Mouse (Mus musculus) granulocyte monocyte progenitor cell, adult 5-6 weeks (primary cell): Measurements from ENCODE around the gene Gstp1. TPM values are rescaled to one million over a fixed set of nuclear protein-coding genes. Genes with fewer than 3 reads are reported as not detected.
"Not testable (repeated sequence)": the region's sequence is repeated elsewhere in the genome, so short reads cannot be mapped to it uniquely, and the experiment has no call there.

Experiments
- ATAC-seq: replicated peaks from 2 replicates; pipeline ENCODE4 v1.8.0; 2016; ENCODE audit warnings: mild to moderate bottlenecking, moderate TSS enrichment, inconsistent platforms; ENCODE audit not compliant: poor library complexity, severe bottlenecking
- total RNA-seq, 2 experiments: library from RNA; stranded (forward) in 1 of 2; stranded (reverse) in 1 of 2; fragments of 200-712, 200-1000 nt in 1 of 2; fragments of >200 nt in 1 of 2; fragmentation: Nextera tagmentation in 1 of 2; gene quantifications; 2 replicates each; pipeline ENCODE4 v1.2.3; 2014 to 2017

Gene Gstp1
- total RNA-seq, 2 experiments from 2014 or later, result 120 to 235 TPM

- ATAC-seq, result no peak
Observed at GRCm38 (mm10) chr19:4042124-4042523, 4.3 kb upstream of the Gstp1 start.

- not testable (repeated sequence) for ATAC-seq
Observed at GRCm38 (mm10) chr19:4041500-4041899, 3.7 kb upstream of the Gstp1 start.

GRCm38 (mm10) chr19:4040941-4041340 is 3.2 kb upstream of the Gstp1 start:
- ATAC-seq, result not testable (repeated sequence)

- ATAC-seq, result not testable (repeated sequence)
Observed at GRCm38 (mm10) chr19:4037154-4037787, 514 bp downstream of the Gstp1 start.

- no peak for ATAC-seq
Observed at GRCm38 (mm10) chr19:4036327-4037045, 1.3 kb downstream of the Gstp1 start.

- ATAC-seq, result no peak
Observed at GRCm38 (mm10) chr19:4033742-4034141, 4.0 kb downstream of the Gstp1 start.

GRCm38 (mm10) chr19:4033298-4033697 is 4.5 kb downstream of the Gstp1 start:
- ATAC-seq, result no peak

- no peak for ATAC-seq
Observed at GRCm38 (mm10) chr19:4032668-4033067, 5.1 kb downstream of the Gstp1 start.

GRCm38 (mm10) chr19:4027576-4027975 is 10.2 kb downstream of the Gstp1 start:
- ATAC-seq, result no peak

- no peak for ATAC-seq
Observed at GRCm38 (mm10) chr19:4023185-4023584, 14.6 kb downstream of the Gstp1 start.

GRCm38 (mm10) chr19:4018743-4019583 is 18.8 kb downstream of the Gstp1 start:
- ATAC-seq, result peak; percentile 90

- ATAC-seq, result no peak
Observed at GRCm38 (mm10) chr19:4017921-4018587, 19.7 kb downstream of the Gstp1 start.

GRCm38 (mm10) chr19:4015635-4016034 is 22.1 kb downstream of the Gstp1 start:
- no peak for ATAC-seq

- no peak for ATAC-seq
Observed at GRCm38 (mm10) chr19:4014802-4015201, 23.0 kb downstream of the Gstp1 start.

GRCm38 (mm10) chr19:4013066-4013465 is 24.7 kb downstream of the Gstp1 start:
- ATAC-seq, result peak; percentile 6; the same call in 1 of the 2 replicates

- peak; percentile 96 for ATAC-seq
Observed at GRCm38 (mm10) chr19:4012432-4013022, 25.3 kb downstream of the Gstp1 start, which contains the start of gene Ndufv1. TSS of gene Ndufv1 (minus strand) at chr19:4012806.

GRCm38 (mm10) chr19:4011086-4011485 is 26.7 kb downstream of the Gstp1 start:
- no peak for ATAC-seq

- ATAC-seq, result no peak
Observed at GRCm38 (mm10) chr19:4005971-4006370, 31.8 kb downstream of the Gstp1 start.

GRCm38 (mm10) chr19:4005091-4005490 is 32.7 kb downstream of the Gstp1 start:
- no peak for ATAC-seq

GRCm38 (mm10) chr19:4004331-4004730 is 33.5 kb downstream of the Gstp1 start:
- no peak for ATAC-seq
